Mouse (Mus musculus) limb, embryonic 13.5 days (tissue): Measurements from ENCODE around the gene Abcb7. TPM values are rescaled to one million over a fixed set of nuclear protein-coding genes. Genes with fewer than 3 reads are reported as not detected.
"Not testable (repeated sequence)": the region's sequence is repeated elsewhere in the genome, so short reads cannot be mapped to it uniquely, and the experiment has no call there.

Experiments used
- ATAC-seq: fragments of 200-750 bp; cut with Nextera tagmentation; 2 replicates; pipeline ENCODE4 v1.8.0; 2017; ENCODE audit warnings: low read depth, moderate number of reproducible peaks, moderate TSS enrichment; ENCODE audit not compliant: low FRiP score
- H3K27ac ChIP-seq: fragments of 300-500 bp; sonication (generic); 2 replicates; pipeline ENCODE4 v1.5.1; 2015; ENCODE audit warnings: inconsistent platforms, mild to moderate bottlenecking, moderate library complexity
- H3K27me3 ChIP-seq: fragments of 300-500 bp; sonication (generic); 2 replicates; pipeline ENCODE4 v1.6.1; 2015; ENCODE audit warnings: mild to moderate bottlenecking, inconsistent platforms
- H3K36me3 ChIP-seq: fragments of 300-500 bp; sonication (generic); 2 replicates; pipeline ENCODE4 v1.6.1; 2015; ENCODE audit warnings: inconsistent platforms, mild to moderate bottlenecking, moderate library complexity
- H3K4me1 ChIP-seq: fragments of 300-500 bp; sonication (generic); 2 replicates; pipeline ENCODE4 v1.6.1; 2015; ENCODE audit warnings: inconsistent platforms
- H3K4me2 ChIP-seq: fragments of 300-500 bp; sonication (generic); replicated peaks from 2 replicates; pipeline ENCODE4 v1.6.1; 2015; ENCODE audit warnings: inconsistent platforms, mild to moderate bottlenecking, moderate library complexity
- H3K4me3 ChIP-seq: fragments of 300-500 bp; sonication (generic); 2 replicates; pipeline ENCODE4 v1.5.1; 2015; ENCODE audit warnings: moderate library complexity, mild to moderate bottlenecking, inconsistent platforms
- H3K9ac ChIP-seq: fragments of 300-500 bp; sonication (generic); 2 replicates; pipeline ENCODE4 v1.6.1; 2015; ENCODE audit warnings: mild to moderate bottlenecking, inconsistent platforms
- H3K9me3 ChIP-seq: fragments of 300-500 bp; sonication (generic); 2 replicates; pipeline ENCODE4 v1.6.1; 2016; ENCODE audit warnings: inconsistent platforms
- WGBS: fragments of 180-500 bp; shearing (Covaris S2); methylation state at CpG from one replicate; pipeline ENCODE4 v1.1.7; 2015; 5-methylcytosine and 5-hydroxymethylcytosine counted together
- polyA plus RNA-seq: library from polyadenylated mRNA; unstranded; fragments of >200 nt; fragmentation: Nextera tagmentation; extraction: Ambion mirVana; gene quantifications from 2 replicates; pipeline ENCODE4 v1.2.1, GENCODE M21; 2015

Abcb7 gene
- polyA plus RNA-seq, 1 experiment from 2014 or later, result 5.9 TPM

DNA sequence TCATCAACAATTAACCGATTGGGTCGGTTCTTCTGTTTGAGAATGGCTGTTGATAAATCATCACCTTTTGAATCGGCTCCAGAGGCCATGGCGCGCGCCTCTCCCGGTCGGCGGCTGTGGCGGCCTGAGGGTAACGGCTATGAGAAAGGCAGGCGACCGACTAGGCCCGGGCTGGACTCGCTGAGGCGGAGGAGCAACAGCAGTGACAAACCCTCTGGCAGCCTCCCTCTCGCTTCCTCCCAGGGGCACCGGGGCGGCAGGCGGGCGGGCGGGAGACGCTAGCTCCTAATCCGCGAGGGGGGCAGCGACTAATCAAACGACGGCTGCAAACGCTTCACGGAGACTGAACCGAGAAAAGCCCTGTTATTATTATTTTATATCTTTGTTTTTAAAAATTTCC is 65.5 kb downstream of the Abcb7 start:
- not testable (repeated sequence) for H3K27ac ChIP-seq, H3K4me2 ChIP-seq, H3K9ac ChIP-seq, ATAC-seq, H3K9me3 ChIP-seq, H3K4me1 ChIP-seq, H3K36me3 ChIP-seq, H3K27me3 ChIP-seq, H3K4me3 ChIP-seq
- WGBS, result 92% methylated on average over 31 of the region's 31 CpGs

DNA sequence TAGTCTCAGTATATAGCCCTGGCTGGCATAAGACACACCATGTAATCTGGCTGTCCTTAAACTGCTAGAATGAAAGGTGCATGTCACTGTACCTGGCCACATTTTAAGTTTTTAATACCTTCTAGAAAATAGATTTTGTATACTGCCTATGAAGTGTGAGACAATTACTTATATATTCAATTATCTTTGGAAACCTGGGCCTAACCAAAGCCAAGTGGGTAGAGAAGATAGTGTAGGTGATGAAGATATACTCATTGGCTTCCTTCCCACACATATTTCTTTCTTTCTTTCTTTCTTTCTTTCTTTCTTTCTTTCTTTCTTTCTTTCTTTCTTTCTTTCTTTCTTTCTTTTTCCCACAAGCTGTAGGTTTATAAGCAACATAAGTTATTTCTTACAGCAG is 121.9 kb downstream of the Abcb7 start:
- Histone ChIP-seq H3K4me1 (no peaks in the 10 kb centered on the region), H3K4me3 (no peak overlapping the region), H3K36me3 (no peaks in the 10 kb centered on the region; the same call in 1 of the 2 replicates), H3K9ac (no peak overlapping the region), H3K9me3 (no peaks in the 10 kb centered on the region), H3K4me2 (no peak overlapping the region), H3K27ac (no peak overlapping the region), H3K27me3 (no peaks in the 10 kb centered on the region)
- ATAC-seq, result no peak

DNA sequence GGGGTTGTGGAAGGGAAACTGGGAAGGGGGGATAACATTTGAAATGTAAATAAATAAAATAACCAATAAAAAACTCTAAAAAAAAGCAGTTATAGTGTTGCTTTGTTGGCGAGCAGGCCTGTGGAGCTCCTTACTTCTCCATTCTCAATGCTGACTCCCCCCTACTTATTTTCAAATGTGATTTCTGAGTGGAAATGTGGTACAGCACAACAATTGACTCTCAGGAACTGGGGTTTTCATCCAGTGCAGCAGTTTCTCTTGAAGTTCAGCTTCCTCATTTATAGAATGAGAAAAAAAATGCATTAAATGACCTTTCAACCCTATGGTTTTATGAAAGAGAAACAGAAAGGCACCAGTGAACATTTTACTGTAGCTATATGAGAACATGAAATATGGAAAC is 133.8 kb downstream of the Abcb7 start:
- no peaks in the 10 kb centered on the region for H3K36me3 ChIP-seq
- no peaks in the 10 kb centered on the region for H3K9me3 ChIP-seq
- no peak overlapping the region for H3K4me3 ChIP-seq
- no peaks in the 10 kb centered on the region for H3K4me1 ChIP-seq
- H3K9ac ChIP-seq, result no peak overlapping the region
- WGBS, result 64% methylated on average over 1 of the region's 1 CpGs
- H3K4me2 ChIP-seq, result no peak overlapping the region
- no peak overlapping the region; the same call in 1 of the 2 replicates for H3K27ac ChIP-seq
- no peak for ATAC-seq
- no peaks in the 10 kb centered on the region for H3K27me3 ChIP-seq

DNA sequence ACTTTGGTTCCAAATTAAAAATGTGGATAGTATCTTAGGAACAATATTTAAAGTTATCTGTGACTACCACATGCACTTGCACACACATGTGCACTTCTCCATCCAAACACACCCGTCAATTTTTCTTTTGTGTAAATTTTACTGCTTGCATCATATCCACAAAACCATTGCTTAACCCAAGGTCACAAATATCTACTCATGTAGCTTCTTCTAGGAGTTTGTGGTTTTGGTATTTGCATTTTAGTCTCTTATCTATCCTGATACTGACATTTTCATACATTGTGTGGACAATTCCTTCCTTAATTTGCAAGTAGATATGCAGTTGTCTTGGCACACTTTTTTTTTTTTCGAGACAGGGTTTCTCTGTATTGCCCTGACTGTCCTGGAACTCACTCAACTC is 149.3 kb downstream of the Abcb7 start:
- Histone ChIP-seq H3K27ac (no peak overlapping the region), H3K36me3 (no peaks in the 10 kb centered on the region), H3K9me3 (no peaks in the 10 kb centered on the region), H3K4me2 (no peak overlapping the region), H3K9ac (no peak overlapping the region), H3K4me1 (no peaks in the 10 kb centered on the region), H3K27me3 (no peaks in the 10 kb centered on the region), H3K4me3 (no peak overlapping the region)
- WGBS, result 80% methylated on average over 2 of the region's 2 CpGs
- no peak for ATAC-seq

DNA sequence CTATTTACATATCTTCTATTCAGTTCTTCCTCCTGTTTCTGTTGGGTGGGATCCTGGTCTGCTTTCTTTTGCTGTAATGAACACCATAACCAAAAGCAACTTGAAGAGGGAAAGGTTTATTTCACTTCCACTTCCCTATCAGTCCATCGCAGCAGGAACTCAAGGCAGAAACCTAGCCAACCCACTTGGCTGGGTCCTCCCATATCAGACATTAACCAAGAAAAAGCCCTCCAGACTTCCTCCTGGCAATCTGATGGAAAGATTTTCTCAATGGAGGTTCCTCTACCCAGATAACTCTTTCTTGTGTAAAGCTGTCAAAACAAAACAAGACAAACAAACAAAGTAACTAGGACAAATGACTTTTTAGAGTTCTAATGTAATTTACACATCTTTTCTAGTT is 151.2 kb downstream of the Abcb7 start:
- 91% methylated on average over 1 of the region's 1 CpGs for WGBS
- H3K9ac ChIP-seq, result no peak overlapping the region
- H3K27ac ChIP-seq, result no peak overlapping the region
- no peaks in the 10 kb centered on the region for H3K9me3 ChIP-seq
- ATAC-seq, result no peak
- no peaks in the 10 kb centered on the region for H3K4me1 ChIP-seq
- no peak overlapping the region for H3K4me2 ChIP-seq
- no peaks in the 10 kb centered on the region for H3K36me3 ChIP-seq
- no peak overlapping the region for H3K4me3 ChIP-seq
- no peaks in the 10 kb centered on the region for H3K27me3 ChIP-seq

DNA sequence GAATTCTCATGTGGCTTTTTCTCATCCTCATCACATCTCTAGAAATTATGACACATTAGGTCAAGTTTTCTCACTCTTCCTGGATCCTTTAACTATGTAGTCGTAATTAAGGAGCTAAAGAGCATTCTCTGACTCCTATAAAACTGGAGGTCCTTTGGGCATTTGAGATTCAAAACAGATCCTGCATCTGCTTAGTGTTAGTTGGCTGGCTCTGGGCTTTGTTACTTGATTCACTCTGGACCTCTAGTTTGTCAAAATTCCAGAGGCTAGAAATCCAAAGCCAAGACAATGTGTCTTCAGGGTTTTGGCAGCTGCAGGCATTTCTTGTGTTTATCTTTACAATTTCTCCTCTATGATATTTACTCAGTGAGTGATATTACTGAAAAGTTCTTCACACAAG is 157.1 kb downstream of the Abcb7 start:
- 18% methylated on average over 1 of the region's 1 CpGs for WGBS

More for the DNA sequence above, 157.1 kb downstream of the Abcb7 start:
- H3K4me3 ChIP-seq, result no peak overlapping the region
- no peak overlapping the region for H3K27ac ChIP-seq
- H3K36me3 ChIP-seq, result no peaks in the 10 kb centered on the region
- no peak overlapping the region for H3K9ac ChIP-seq
- H3K4me1 ChIP-seq, result no peaks in the 10 kb centered on the region
- no peaks in the 10 kb centered on the region for H3K27me3 ChIP-seq
- ATAC-seq, result no peak
- no peak overlapping the region for H3K4me2 ChIP-seq
- H3K9me3 ChIP-seq, result no peaks in the 10 kb centered on the region

Other genes with a start within 250 kb of the Abcb7 start
- 4.0 TPM in 2 replicates for gene Nexmif, start 212.7 kb downstream of the Abcb7 start, polyA plus RNA-seq
- 1.0 and 1.2 TPM in 2 replicates for gene Uprt, start 69.0 kb upstream of the Abcb7 start, polyA plus RNA-seq